Mouse (Mus musculus): Measurements from ENCODE around the gene Hcrtr1. TPM values are rescaled to one million over a fixed set of nuclear protein-coding genes. Genes with fewer than 3 reads are reported as not detected.

Hcrtr1 gene
- polyA plus RNA-seq (2015; fragmentation: Nextera tagmentation; extraction: Ambion mirVana): 0.28 and 0.34 TPM in 2 replicates

GRCm38 (mm10) chr4:130139214-130139492 is at the start of gene Hcrtr1:
Gene Hcrtr1 (minus strand): TSS chr4:130139359.
- DNase-seq (ENCODE audit: low spot score): no peak

GRCm38 (mm10) chr4:130188806-130189297 is 49.7 kb upstream of the Hcrtr1 start:
- DNase-seq (ENCODE audit: low spot score): peak; percentile 64

GRCm38 (mm10) chr4:130186891-130187290 is 47.7 kb upstream of the Hcrtr1 start:
- no peak for DNase-seq (ENCODE audit: low spot score)

GRCm38 (mm10) chr4:130186450-130186849 is 47.3 kb upstream of the Hcrtr1 start:
- DNase-seq (ENCODE audit: low spot score): no peak

GRCm38 (mm10) chr4:130183879-130184278 is 44.7 kb upstream of the Hcrtr1 start:
- DNase-seq (ENCODE audit: low spot score): no peak

GRCm38 (mm10) chr4:130183023-130183422 is 43.9 kb upstream of the Hcrtr1 start:
- no peak for DNase-seq (ENCODE audit: low spot score)

- DNase-seq (ENCODE audit: low spot score): no peak
Measured at GRCm38 (mm10) chr4:130181886-130182285, 42.7 kb upstream of the Hcrtr1 start.

GRCm38 (mm10) chr4:130180909-130181602 is 41.9 kb upstream of the Hcrtr1 start:
- DNase-seq (ENCODE audit: low spot score): no peak

- no peak for DNase-seq (ENCODE audit: low spot score)
Measured at GRCm38 (mm10) chr4:130179876-130180275, 40.7 kb upstream of the Hcrtr1 start.

- no peak for DNase-seq (ENCODE audit: low spot score)
Measured at GRCm38 (mm10) chr4:130177536-130177935, 38.4 kb upstream of the Hcrtr1 start.

GRCm38 (mm10) chr4:130177087-130177486 is 37.9 kb upstream of the Hcrtr1 start:
- DNase-seq (ENCODE audit: low spot score): no peak

GRCm38 (mm10) chr4:130176156-130176720 is 37.1 kb upstream of the Hcrtr1 start:
- DNase-seq (ENCODE audit: low spot score): no peak

GRCm38 (mm10) chr4:130175072-130175711 is 36.0 kb upstream of the Hcrtr1 start, which contains the start of gene Tinagl1:
Gene Tinagl1 (minus strand): TSS chr4:130175122.
- DNase-seq (ENCODE audit: low spot score): no peak

GRCm38 (mm10) chr4:130174335-130175031 is 35.3 kb upstream of the Hcrtr1 start:
- no peak for DNase-seq (ENCODE audit: low spot score)

GRCm38 (mm10) chr4:130173911-130174311 is 34.8 kb upstream of the Hcrtr1 start:
- DNase-seq (ENCODE audit: low spot score): no peak

- DNase-seq (ENCODE audit: low spot score): no peak
Measured at GRCm38 (mm10) chr4:130173060-130173822, 34.1 kb upstream of the Hcrtr1 start.

- no peak for DNase-seq (ENCODE audit: low spot score)
Measured at GRCm38 (mm10) chr4:130171951-130172765, 33.0 kb upstream of the Hcrtr1 start.

GRCm38 (mm10) chr4:130170362-130170761 is 31.2 kb upstream of the Hcrtr1 start:
- DNase-seq (ENCODE audit: low spot score): no peak

- DNase-seq (ENCODE audit: low spot score): no peak
Measured at GRCm38 (mm10) chr4:130169411-130169971, 30.3 kb upstream of the Hcrtr1 start.

Data from thymus, postnatal 0 days (tissue).